Mouse (Mus musculus): Measurements from ENCODE around the gene Jaml.
A peak's percentile ranks its signal among the peaks of the same experiment; 100 is the strongest.

The Jaml gene

DNA sequence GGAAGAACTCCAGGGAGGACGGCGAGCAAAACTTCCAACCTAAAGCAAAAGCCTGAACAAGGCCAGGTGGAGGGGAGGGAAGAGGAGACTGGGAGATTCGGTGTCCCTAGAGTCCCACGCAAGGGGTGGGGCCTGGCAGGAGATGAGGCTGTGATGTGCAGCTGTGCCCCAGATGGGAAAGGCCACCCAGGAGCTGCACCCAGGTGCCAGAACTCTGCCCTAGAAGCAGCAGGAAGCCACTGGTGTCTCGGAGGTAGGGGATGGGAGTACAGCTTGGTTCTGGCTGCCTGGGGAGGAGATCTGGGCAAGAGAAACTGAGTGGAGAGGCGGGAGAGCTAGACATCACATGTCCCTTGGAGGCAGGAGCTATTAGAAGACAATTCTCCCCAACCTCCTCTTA is 42.0 kb downstream of the Jaml start:
- no peak for DNase-seq (ENCODE audit: low spot score in 2 of 2)

DNA sequence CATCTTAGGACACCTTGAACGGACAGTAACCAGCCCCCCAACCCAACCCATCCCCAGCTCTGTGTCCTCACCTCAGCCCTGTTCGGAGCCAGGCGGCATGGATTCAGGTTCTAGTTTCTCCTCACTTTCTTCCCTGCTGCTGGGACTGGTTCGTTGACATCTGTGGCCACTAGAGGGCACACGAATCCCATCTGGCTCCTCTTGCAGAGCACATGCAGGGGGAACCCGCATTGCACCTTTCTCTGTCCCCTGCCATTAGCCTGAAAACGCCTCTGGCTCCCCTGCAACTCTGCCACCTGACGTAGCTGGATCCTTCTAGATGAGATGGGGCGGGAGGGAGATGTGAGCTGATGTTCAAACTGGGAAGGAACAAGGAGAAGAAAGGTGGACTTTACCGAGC is 42.8 kb downstream of the Jaml start:
- peak; percentile 48 to 79 for DNase-seq (ENCODE audit: low spot score in 2 of 2)

DNA sequence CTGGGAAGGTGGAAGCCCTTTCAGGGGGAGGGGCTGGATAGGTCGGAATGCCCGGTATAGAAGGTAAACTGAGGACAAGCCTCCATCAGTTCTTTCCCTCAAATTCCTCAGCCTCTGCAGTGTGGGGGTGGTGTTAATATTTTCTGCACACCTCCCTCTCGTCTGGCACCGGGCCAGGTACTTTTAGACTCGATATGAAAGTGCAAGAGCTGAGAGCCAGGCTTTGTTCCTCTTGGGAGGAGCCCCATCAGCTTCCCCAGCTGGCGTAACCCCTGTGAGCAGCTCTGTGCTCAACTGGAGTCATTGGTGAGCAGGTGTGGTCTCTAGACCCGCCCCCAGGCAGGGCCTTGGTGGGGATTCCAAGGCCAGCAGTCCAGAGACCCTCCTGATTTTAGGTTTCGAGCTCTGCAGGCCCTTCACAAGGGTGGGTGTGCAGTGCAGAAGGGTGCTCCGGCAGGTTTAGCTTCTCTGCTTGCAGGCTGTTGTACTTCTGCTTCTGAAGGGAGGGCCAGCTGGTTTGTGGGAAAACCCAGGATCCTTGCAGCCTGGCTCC is 43.3 kb downstream of the Jaml start:
- DNase-seq (ENCODE audit: low spot score in 2 of 2) = no peak

DNA sequence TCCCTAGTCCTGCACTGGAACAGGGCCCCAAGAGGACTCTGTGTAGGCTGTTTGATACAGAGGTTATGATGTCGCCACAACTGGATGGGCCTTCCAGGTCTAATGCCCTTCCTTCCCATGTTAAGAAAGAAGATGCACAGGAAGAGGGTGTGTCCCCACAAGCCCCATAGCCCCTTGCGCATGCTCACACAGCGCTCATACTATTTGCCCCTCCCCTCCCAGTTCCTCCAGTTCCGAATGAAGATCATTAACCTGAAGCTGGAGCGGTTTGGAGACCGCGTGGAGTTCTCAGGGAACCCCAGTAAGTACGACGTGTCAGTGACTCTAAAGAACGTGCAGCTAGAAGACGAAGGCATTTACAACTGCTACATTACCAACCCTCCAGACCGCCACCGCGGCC is 46.2 kb downstream of the Jaml start:
- no peak for DNase-seq (ENCODE audit: low spot score in 2 of 2)

DNA sequence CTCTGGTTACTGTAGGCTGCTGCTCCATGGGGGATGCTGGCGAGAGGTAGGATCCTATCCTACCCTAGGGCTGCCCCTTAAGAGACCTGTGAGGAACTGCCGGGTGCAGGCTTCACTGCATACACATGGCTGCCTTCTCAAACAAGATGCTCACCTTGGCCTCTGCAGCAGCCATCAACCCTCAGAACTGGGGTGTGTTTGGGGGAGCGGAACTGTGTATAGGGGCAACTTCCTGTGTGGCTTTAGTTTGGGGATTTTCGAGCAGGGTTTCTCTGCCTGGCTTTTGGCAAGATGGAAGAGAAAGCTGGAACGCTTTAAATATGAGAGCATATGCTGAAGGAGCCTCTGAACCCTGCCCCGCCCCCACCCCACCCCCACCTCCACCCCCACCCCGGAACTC is 48.0 kb downstream of the Jaml start:
- DNase-seq (ENCODE audit: low spot score in 2 of 2) = no peak

DNA sequence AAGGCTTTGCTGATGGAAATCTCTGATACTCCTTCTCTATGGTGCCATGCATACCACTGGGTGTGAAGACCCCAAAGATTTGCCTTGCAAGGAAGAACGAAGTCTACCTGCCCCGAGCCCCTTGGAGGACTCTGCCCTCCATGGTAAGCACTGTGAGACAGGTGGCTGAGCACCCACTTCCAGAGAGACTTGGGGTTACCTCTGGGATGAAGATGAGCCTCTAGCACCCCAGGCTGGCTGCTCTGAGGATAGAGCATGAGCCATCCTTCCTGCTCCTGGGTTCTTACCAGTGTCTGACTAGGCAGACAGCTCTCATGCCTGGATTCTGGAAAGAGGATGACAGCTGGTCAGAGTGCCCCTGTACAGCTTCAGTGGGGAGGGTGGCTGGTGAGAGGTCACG is 51.1 kb downstream of the Jaml start:
- no peak for DNase-seq (ENCODE audit: low spot score in 2 of 2)

DNA sequence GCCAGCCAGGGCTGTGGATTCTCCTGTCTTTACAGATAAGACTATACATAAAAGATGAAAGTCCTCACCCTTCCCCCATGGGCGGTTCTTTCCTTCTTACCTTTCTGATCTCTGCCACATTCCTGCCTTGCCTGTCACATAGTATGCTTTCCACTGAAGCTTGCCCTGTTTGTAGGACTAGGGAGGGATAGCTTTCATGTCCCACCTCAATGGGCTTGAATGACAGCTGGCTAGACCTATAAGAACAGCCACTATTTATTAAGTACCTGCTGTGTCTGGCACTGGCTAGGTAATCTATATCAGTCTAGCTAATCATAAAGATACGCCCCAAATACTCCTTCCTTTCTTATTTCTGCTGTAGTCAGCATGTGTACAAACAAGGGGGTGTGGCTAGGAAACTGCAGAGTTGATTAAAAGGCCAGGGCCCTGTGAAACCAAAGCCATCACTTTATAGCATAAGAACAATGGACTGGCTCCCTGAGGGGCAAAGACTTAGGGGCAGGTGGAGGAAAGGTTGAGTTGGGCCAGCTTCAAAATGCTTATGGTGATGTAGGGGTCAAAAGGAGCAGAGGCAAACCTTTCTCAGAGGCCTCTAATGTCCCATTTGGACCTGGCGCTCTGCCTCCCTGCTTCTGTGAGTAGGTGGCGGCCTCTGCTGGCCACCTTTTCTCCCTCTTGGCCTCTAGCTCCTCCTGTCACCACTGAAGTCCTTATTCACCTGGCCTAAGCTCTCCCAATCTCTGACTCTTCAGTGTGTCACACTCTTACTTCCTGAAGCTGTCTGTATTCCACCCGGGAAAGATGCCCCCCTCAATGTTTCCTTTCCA is 54.7 kb downstream of the Jaml start:
- DNase-seq (ENCODE audit: low spot score in 2 of 2) = peak in 1 of 2 experiments; percentile 61

DNA sequence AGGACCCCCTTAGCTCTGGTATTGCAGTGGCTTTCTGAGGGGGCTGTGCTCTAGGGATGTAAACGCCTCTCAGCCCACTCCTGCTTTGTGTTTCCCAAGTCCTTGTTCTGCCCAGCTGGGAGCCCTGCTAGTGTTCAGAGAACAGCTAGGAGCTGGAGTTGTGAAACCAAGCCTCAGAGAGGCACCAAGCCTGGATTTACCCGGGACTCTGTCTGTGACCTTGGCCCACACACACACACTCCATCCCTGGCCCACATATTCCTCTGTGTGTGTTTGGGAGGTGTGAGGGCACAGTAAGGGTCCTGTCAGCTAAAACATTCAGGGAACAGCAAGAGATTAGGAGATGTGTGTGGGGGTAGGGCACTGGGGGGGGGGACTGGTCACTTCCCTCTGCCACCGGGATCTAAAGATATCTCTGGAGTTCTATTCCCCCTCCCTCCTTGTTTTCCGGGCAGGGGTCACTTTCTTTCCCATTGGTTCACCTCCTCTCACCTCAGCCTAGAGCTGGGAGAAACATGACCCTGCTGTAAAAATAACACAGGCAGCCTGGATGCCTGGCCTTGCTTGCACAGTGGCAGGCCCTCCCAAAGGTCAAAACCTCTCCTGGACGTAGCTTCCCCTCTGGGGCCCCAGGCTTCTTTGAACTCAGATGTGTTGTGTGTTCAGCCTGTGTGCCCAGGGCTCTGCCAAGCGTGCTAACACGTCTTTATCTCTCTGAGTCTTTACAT is 57.6 kb downstream of the Jaml start:
- no peak for DNase-seq (ENCODE audit: low spot score in 2 of 2)

DNA sequence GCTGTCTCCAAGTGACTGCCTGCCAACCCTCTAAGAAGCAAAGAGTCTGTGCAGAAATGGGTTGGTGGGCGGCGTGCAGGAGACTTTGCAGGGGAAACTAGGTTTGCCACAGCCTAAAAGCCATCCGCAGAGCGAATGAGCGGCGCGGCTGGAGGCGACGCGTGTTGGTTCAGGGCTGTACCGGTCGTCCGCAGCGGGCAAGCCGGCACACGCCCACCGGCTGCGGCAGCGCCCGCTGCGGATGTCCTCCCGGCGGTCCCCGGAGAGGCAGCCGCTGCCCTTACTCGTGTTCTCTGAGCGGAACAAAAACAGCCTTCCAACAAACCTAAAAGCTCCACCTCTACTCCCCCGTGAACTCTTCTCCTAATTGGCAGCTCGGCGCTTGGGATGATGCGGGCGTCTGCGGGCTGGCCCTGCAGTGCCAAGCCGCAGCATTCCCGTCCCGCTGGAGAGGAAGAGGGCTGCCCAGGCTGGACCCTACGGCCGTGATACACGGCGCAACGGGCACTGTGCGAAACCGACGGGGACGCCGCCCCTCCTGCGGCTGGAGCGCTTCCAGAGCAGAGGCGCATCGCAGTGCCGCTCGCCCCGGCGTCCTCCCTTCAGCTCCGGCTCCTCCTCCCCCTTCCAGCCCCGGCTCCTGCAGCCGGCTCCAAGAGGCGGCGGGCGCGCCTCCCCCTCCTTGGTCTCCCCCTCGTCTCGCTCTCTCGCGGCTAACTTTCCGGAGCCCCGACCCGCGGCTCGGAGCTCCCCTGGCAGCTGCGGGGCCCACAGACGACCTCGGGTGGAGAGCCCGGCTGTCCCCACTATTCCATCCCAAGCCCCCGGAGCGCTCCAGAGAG is 59.4 kb downstream of the Jaml start, which contains the start of gene Scn4b:
Gene Scn4b (plus strand): TSS at position 205 of the 842 bp plus-strand sequence.
- DNase-seq (ENCODE audit: low spot score in 2 of 2) = no peak

DNA sequence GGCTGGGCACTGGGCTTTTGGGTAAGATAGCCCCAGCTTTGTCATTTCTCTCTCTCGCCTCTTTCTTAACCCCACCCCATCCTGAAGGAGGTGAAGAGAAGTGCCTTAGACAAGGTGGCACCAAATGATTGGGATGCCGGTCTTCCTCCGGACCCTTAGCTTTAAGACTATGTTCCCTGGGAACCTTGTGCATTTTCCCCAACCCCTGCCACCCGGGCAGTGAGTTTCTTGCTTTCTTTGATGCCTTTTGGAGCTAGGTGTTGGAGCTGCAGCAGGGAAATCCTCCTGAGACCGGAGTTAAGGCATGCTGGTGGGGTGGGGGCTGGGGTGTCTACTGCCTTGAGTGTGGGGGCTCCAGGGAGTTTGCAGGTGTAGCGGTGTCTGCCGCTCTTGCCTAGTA is 60.1 kb downstream of the Jaml start:
- DNase-seq (ENCODE audit: low spot score in 2 of 2) = no peak

DNA sequence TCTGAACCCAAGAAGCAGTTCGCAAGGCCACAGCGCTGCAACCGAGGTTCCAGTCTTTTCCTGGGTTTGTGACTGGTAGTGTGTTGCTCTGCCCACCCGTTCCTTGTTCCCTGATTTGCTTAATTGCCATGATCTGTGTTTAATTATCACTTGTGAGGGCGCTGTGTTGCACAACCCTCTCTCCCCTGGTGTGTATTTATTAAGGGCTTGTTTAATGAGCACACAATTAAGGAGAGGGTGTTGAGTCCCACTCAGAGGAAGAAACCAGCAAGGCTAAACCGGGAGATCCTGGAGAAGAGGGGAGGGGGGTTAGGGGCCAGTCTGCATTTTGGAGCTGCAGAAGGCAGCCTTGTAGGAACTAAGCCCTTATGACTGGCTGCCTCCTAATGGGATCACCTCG is 62.0 kb downstream of the Jaml start:
- no peak for DNase-seq (ENCODE audit: low spot score in 2 of 2)

DNA sequence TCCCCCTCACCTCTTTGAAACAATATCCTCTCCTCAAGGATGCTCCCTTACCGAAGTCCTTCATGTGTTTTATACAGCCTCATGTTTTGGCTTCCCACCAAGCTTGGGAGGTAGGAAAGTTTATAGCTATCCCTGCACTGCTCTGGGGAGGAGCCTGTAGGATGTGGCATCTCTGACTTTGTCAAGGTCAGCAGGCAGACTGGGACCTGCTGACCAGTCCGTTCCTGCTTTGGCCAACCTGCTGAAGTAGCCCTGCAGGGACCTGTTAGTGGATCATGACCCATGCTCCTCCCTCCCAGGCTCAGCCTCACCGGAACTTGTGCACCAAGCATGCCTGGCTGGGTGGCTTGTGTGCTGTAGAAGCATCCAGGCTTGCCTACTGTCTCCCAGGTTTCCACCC is 63.7 kb downstream of the Jaml start:
- no peak for DNase-seq (ENCODE audit: low spot score in 2 of 2)

DNA sequence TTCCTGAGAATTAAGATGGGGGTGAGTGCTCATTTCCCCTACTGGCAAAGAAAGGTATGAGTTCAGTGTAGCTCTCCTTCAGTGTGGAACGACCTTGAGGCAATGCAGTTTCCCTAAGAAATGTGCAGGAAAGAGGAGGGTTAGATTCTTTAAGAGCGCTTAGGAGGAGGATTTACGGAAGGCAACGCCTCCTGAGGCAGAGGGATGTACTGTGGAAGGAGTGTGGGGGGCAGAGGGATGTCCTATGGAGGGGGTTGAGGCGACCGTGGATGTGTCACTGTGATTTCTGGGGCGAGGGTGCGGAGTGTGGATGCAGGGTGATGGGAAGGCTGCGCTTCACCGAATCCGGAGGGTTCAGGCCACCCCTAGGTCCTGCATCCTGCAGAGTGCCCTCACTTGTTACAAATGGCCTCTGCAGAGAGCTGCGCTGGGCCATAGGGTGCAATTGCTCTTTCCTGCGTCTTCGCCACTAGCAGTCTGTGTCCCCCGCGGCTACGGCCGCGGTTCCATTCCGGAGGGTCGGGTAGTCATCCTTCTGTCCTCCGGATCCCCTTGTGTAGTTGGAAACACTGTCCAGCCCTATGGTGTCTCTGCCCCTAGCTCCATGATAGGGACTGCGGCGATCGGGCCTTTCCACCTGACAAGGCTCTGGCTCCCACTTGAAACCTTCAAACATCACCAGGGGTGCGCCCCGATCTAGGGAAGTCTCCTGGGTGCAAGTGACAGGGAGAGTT is 66.7 kb downstream of the Jaml start:
- peak in 1 of 2 experiments; percentile 13 for DNase-seq (ENCODE audit: low spot score in 2 of 2)

DNA sequence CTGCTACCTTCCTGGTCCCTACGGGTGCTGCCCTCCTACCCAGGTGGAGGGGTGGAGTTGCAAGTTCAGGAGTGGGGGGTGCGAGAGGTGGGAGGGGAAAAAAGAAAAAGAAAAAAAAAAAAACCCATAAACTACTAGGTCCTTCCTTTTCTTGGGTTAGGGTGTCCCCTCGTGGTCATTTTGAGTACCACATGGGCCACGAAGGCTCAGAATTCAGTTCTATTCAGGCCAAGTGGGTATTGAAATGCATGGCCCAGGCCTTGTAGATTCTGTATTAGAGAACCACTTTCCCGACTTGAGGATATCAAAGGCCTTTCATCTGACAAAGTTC is 67.2 kb downstream of the Jaml start:
- DNase-seq (ENCODE audit: low spot score in 2 of 2) = peak; percentile 74 to 80

DNA sequence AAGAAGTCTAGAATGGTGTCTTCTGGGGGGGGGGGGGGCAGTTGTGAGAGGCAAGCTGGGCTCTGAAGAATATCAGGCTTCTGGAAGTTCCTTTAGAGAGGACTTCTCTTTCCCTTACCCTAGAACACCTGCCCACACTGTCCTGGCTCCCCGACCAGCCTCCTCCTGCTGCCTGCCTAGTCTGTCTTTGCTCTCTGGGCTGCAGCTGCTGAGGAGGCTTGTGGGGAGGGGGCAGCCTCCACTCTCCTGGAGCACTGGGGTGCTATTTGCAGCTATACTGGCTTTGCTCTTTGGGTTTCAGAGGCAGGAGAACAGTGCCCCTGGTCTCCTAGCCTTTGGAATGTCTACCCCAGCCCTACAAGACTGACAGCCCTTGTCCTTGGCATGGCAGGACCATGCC is 72.0 kb downstream of the Jaml start:
- no peak for DNase-seq (ENCODE audit: low spot score in 2 of 2)

DNA sequence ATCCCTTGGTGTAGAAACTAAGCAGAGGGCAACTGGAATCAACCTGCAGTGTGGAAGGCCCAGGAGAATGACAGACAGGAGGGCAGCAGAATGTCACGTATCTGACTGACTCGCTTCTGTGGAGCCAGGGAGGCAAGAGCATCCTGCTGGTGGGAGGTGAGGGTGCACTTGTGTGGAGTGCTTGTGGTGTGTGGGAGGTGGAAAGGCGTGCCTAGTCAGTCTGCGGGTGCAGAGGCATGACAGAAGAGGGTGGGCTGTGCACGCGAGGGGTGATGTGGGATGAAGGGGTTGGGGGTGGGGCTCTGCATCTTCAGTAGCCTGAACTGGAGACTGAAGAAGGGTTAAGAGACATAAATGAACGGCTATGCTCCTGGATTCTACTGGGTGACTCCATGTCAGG is 74.4 kb downstream of the Jaml start:
- DNase-seq (ENCODE audit: low spot score in 2 of 2) = no peak
